Mouse (Mus musculus): ENCODE measurements around the gene Cenpu. TPM values are rescaled to one million over a fixed set of nuclear protein-coding genes. Genes with fewer than 3 reads are reported as not detected.
"Not testable (repeated sequence)": the region's sequence is repeated elsewhere in the genome, so short reads cannot be mapped to it uniquely, and the experiment has no call there.

The Cenpu gene
- total RNA-seq, 2 experiments from 2014 or later = 1.4 to 1.7 TPM

DNA sequence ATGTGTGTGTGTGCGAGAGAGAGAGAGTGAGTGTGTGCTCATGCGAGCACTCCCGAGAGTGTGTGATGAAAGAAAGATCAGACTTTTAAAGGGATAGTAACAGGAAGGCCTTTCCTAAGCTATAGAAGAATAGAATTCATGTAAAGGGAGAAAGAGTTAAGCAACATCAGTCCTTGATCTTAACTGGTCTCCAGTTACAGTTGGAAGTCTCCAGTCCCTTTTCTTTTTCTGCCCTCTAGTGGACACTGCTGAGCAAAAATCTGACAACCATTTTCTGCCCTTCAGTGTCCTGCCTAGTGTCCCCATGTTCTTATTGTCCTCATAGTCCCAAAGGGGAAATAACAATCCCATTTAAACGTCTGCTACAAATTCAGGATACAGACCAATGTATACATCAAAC, 4.6 kb upstream of the Cenpu start:
- peak in 1 of 2 experiments; percentile 64 for DNase-seq (ENCODE audit: low spot score in 2 of 2)

GRCm38 (mm10) chr8:46550058-46550457, 1.8 kb upstream of the Cenpu start:
- DNase-seq (ENCODE audit: low spot score in 2 of 2) = no peak

- DNase-seq (ENCODE audit: low spot score in 2 of 2) = no peak
Observed at GRCm38 (mm10) chr8:46551029-46551428, 799 bp upstream of the Cenpu start.

- no peak for DNase-seq (ENCODE audit: low spot score in 2 of 2)
Observed at GRCm38 (mm10) chr8:46552441-46552765, 575 bp downstream of the Cenpu start.

DNA sequence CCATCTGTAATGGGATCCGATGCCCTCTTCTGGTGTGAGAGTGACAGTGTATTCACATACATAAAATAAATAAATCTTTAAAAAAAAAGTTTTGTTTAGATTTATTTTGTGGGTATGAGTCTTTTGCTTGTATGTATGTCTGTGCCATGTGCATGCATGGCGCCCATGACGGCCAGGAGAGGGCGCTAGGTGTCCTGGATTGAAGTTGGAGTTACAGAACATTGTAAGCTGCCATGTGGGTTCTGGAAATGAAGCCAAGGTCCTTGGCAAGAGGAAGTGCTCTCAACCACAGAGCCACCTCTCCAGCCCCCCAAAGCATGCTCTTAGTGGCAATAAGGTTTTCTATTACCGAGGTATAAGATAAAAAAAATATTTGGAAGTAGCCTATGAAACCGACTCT, 7.6 kb downstream of the Cenpu start:
- no peak for DNase-seq (ENCODE audit: low spot score in 2 of 2)

DNA sequence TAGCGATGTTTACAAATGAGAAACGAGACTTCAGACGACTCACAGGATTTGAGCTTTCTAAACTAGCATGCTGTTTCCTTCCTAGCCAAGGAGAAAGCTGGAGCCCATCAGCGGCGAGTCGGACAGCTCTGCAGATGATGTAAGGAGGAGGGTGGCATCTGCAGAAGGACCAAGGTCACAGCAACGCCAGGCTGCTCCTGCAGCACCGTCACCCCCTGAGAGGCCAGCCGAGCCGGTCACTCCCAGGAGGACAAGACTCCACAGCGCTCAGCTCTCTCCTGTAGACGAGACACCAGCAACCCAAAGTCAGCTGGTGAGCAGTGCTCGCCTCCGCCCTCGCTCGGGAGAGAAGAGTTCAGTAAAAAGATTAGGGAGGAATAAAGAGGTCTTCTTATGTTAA, 10.5 kb downstream of the Cenpu start:
- no peak for DNase-seq (ENCODE audit: low spot score in 2 of 2)

GRCm38 (mm10) chr8:46566914-46567529, 15.2 kb downstream of the Cenpu start:
- DNase-seq (ENCODE audit: low spot score in 2 of 2) = peak; percentile 66 to 83

- DNase-seq (ENCODE audit: low spot score in 2 of 2) = no peak
Observed at GRCm38 (mm10) chr8:46567946-46568345, 16.1 kb downstream of the Cenpu start.

- DNase-seq (ENCODE audit: low spot score in 2 of 2) = no peak
Observed at GRCm38 (mm10) chr8:46568942-46569341, 17.1 kb downstream of the Cenpu start.

- no peak for DNase-seq (ENCODE audit: low spot score in 2 of 2)
Observed at GRCm38 (mm10) chr8:46569659-46570441, 18.0 kb downstream of the Cenpu start.

DNA sequence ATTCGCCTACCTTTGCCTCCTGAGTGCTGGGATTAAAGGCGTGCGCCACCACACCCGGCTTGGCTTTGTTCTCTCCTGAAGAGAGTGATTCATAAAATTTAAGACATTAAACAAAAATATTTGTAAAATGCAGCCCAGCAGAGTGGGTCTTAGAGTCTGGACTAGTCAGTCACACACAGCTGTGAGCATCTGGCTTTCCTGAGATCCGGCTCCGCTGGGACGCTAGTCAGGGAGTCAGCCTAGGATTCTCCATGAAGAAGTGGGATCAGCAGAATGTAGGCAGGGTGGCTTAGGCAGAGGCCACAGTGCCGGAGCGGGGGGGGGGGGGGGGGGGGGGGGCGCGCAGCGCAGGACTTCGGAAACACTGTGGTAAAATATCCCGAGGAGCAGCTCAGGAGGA, 18.8 kb downstream of the Cenpu start:
- no peak for DNase-seq (ENCODE audit: low spot score in 2 of 2)

DNA sequence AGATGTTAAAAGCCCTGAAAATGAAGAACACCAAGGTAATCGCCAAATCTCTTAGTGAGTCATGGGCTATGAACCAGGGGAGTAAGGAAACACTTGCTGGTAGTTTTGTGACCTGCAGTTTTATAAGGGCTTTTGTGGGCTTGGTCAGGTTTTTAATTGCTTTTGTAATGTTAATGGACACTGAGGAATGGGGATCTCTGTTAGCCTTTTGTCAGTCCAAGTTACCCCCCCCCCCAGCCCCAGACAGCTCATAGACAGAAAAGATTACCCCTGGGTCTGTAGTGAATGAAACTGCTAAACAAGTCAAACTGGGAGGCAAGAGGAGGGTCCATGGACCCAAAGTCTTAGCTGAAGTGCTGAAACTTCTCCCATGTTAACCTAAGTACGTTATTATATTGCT, 21.6 kb downstream of the Cenpu start:
- DNase-seq (ENCODE audit: low spot score in 2 of 2) = no peak

- DNase-seq (ENCODE audit: low spot score in 2 of 2) = no peak
Observed at GRCm38 (mm10) chr8:46573964-46574363, 22.1 kb downstream of the Cenpu start.

GRCm38 (mm10) chr8:46578794-46579193, 27.0 kb downstream of the Cenpu start:
- DNase-seq (ENCODE audit: low spot score in 2 of 2) = no peak

DNA sequence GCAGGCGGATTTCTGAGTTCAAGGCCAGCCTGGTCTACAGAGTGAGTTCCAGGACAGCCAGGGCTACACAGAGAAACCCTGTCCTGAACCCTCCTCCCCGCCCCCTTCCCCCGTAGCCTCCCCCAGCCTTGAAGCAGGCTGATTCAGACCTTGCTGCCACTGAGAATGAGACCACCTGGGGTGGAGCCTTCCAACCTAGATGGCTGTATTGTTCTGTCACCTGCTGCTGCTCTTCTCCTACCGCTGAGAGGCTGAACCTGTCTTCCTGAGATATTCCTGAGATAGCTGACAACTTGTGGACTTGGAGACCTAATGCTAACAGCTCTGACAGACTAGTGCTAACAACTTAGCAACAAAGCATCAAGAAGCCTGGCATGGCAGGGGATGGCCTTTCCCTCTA, 32.5 kb downstream of the Cenpu start:
- not testable (repeated sequence) for DNase-seq (ENCODE audit: low spot score in 2 of 2)

DNA sequence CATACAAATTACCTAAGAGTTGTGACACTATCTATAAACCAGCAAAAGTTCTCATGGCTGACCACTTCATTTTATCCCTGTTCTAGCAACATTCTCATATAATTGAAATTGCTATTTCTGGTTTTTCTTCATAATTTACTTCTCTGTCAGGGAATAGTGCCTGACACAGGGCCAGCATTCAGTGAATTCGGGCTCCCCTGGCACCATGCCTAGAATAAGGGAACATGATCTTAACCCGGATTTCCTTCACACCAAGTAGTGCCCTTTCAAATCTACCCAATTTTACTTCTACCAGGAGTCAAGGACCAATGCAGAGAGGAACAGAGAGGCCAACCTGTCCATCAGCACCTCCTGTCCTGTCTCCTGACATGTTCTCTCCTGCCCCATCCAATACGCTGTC, 33.7 kb downstream of the Cenpu start:
- no peak for DNase-seq (ENCODE audit: low spot score in 2 of 2)

DNA sequence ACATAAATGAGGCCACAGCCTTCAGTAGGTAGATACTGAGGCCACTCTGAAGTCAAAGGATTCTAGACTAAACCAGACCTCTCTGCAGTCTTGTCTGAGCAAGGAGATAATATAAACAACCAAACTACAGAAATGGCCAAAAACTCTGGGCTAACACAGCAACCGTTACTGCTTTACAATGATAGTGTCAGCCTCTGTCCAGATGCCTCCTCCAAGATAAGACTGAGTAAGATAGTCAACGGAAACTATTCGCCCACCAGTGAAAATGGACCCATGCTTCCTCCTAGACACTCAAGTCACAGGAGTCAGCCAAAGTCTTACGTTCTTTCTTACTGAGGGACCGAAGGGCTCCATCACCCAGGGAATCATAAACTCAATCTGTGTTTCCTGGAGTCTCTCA, 36.1 kb downstream of the Cenpu start:
- DNase-seq (ENCODE audit: low spot score in 2 of 2) = no peak

DNA sequence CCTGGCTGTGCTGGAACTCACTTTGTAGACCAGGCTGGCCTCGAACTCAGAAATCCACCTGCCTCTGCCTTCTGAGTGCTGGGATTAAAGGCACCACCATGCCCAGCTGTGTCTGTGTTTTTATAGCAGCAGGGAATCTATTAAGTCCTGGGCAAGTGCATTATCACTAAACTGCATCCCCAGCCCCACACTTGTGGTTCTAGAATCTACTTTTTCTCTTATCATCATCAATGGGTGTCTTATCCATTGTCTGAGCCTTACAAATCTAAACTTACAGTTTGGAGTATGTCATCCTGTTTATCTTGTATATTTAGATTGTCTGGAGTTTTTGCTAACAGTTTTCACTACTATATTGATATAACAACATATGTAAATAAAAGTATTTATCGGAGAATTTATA, 36.8 kb downstream of the Cenpu start:
- DNase-seq (ENCODE audit: low spot score in 2 of 2) = no peak

- peak; percentile 22 to 71 for DNase-seq (ENCODE audit: low spot score in 2 of 2)
Observed at GRCm38 (mm10) chr8:46593067-46593466, 41.2 kb downstream of the Cenpu start.

DNA sequence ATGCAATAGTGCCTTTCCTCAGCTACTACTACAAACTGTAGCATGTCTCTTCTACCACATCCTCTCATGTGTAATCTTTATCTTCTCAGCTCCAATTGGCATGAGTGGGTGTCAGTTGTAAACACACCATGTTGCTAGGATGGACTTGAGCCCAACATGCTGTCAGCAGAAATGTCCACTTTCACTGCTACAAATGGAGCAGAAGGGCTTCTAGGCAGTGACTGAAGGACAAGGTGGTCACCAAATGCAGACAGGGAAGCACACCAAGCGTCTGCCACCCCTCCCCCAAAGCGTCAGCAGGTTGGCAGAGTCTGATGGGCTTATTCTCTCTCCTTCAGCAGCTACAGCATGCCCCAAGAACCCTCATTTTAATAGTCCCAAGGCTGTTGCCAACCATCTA, 41.9 kb downstream of the Cenpu start:
- DNase-seq (ENCODE audit: low spot score in 2 of 2) = peak; percentile 31 to 69

DNA sequence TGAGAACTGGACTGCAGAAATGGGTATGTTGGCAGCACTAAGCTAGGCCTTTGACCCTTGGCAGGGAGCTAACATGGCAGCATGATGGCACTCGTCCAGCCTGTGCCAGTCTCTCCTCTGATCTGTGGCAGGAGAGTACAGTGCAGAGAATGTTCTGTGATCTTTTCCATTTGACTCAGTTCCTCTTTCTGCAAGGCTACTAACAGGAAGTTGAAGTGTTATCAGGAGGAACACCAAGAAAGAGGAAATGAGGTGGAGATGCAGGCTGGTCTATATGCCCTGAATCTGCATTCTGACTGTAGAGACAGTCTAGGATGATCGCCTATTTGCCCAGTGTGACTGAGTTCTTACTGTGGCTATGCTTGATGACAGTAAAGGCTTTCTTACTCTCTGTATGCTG, 43.8 kb downstream of the Cenpu start:
- no peak for DNase-seq (ENCODE audit: low spot score in 2 of 2)

- DNase-seq (ENCODE audit: low spot score in 2 of 2) = no peak
Observed at GRCm38 (mm10) chr8:46596530-46596929, 44.7 kb downstream of the Cenpu start.

- DNase-seq (ENCODE audit: low spot score in 2 of 2) = no peak
Observed at GRCm38 (mm10) chr8:46597411-46597810, 45.6 kb downstream of the Cenpu start.

All from layer of hippocampus, postnatal 14 days (tissue).